Mouse (Mus musculus) cerebellum, adult 2 months (tissue): ENCODE results near the gene Prrxl1. TPM values are rescaled to one million over a fixed set of nuclear protein-coding genes. Genes with fewer than 3 reads are reported as not detected.

Experiments used
- DNase-seq, 2 experiments: peaks; one replicate each; pipeline ENCODE4 v3.0.0; 2021
- H3K27ac ChIP-seq: fragments of 200-500 bp; 2 replicates; pipeline ENCODE4 v1.5.1; 2012; ENCODE audit warnings: low read length, control low read depth, inconsistent platforms; ENCODE audit not compliant: insufficient read depth
- H3K27me3 ChIP-seq: fragments of 200-500 bp; 2 replicates; pipeline ENCODE4 v1.6.1; 2012; ENCODE audit warnings: inconsistent platforms, mild to moderate bottlenecking, low read length, moderate library complexity; ENCODE audit not compliant: control insufficient read depth, insufficient read depth
- H3K4me1 ChIP-seq: fragments of 200-500 bp; 2 replicates; pipeline ENCODE4 v1.6.1; 2011; ENCODE audit warnings: low read length; ENCODE audit not compliant: control insufficient read depth, insufficient read depth
- H3K4me3 ChIP-seq: fragments of 200-500 bp; replicated peaks from 2 replicates; pipeline ENCODE3; 2011; ENCODE audit warnings: mild to moderate bottlenecking, low read depth, low read length, control low read depth; ENCODE audit not compliant: insufficient read depth
- CTCF ChIP-seq: fragments of 200-500 bp; IDR thresholded peaks from 2 replicates; pipeline ENCODE4 v1.5.1; 2011; ENCODE audit warnings: low read depth, mild to moderate bottlenecking, control low read depth, low read length, moderate library complexity, borderline replicate concordance; ENCODE audit not compliant: insufficient read depth
- POLR2A ChIP-seq: fragments of 200-500 bp; IDR thresholded peaks from 2 replicates; pipeline ENCODE4 v1.6.1; 2011; ENCODE audit warnings: low read length, control low read depth, borderline replicate concordance; ENCODE audit not compliant: insufficient read depth
- WGBS: fragments of 180-500 bp; shearing (Covaris S2); methylation state at CpG from one replicate; pipeline ENCODE4 v1.1.7; 2018; 5-methylcytosine and 5-hydroxymethylcytosine counted together
- polyA plus RNA-seq: library from polyadenylated mRNA; depleted of rRNA; stranded (reverse); fragments of >200 nt; gene quantifications from 2 replicates; pipeline ENCODE4 v1.2.3, GENCODE M21; 2012

The Prrxl1 gene
- polyA plus RNA-seq, 1 experiment, result 1.5 TPM

DNA sequence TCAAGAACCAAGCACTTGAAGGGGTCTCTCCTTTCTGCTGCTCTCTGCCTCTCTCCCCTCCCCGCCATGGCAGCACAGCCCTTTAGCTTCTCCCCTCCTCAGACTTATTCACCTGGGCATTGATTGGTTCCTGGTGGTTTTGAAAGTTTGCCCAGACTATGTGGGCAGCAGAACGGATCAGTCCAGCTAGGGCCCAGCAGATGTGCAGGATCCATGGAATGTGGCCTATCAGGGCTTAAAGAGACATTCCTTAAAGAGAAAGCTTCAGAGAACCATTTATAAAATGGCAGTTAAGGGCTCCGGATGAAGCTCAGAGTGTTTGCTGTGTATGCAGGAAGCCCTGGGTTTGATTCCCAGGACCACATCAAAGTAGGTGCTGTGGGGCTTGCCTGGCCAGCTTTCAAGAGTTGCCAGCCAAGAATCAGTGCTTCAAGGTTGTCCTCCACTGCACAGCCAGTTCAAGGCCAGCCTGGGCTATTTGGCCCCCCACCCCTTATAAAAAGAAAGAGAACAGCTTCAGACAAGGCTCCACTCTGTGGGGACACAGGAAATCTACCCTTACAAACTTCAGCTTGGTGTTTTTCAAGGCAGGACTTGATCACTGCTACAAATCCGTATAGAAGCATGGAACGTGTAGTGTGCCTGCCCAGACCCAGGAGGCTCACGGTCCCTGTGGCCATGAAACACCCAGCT is 33.8 kb downstream of the Prrxl1 start:
- no peak for TF ChIP-seq CTCF
- WGBS, result 67% methylated on average over 6 of the region's 6 CpGs
- DNase-seq, result no peak

DNA sequence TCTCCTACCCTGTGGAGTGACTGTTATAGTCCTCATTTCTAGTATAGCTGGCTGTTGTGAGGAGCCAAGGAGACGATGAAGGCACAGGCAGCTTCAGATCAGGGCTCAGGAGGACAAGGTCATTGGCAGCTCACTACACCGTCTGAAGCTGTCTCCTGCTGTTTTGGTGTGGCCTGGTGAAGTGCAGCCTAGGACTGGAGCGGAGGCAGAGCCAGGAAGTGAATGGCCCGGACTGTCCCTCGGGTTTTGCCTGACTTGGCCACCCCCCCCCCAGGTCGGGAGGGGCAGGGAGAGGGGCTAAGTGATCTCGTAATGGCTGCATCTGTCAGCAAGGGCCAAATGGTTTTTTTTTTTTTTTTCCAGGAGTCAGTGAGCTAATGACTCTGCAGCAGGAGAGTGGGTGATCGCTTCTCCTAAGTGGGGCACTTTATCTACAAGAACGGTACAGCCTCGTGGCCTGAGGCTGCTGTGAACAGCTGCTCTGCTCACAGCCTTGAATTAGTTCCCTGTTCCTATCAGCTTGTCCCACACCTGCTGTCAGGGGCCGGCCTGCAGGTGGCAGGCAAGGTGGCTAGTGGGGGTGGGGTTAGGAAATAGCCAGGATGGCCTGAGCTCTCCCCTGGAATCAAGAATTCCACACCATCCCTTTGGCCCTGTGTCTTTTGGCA is 34.9 kb downstream of the Prrxl1 start:
- no peak overlapping the region for H3K27ac ChIP-seq

More for the DNA sequence above, 33.8 kb downstream of the Prrxl1 start:
- no peak overlapping the region for H3K27ac ChIP-seq
- H3K4me1 ChIP-seq, result no peaks in the 10 kb centered on the region
- H3K4me3 ChIP-seq, result no peak overlapping the region
- no peaks in the 10 kb centered on the region for H3K27me3 ChIP-seq

DNA sequence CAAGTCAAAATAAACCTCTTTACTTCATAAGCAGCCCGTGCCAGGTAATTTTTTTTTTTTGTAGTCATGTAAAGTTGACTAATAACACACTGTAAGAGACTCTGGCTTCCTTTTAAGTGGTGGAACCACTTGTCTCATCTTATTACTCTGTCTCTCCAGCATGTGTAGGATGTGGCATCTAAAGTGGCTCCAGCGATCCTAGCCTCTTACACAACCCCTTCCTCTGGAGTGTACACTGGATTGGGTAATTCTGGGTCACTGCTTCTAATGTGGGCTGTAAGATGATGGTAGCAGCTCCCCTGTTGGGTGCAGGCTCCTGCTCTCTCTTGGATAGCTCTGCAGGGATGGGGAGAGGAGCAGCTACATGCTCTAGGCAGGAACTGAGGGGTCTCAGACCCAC is 39.3 kb downstream of the Prrxl1 start:
- no peak for DNase-seq
- Histone ChIP-seq H3K4me3 (no peak overlapping the region), H3K27ac (no peak overlapping the region), H3K4me1 (no peaks in the 10 kb centered on the region), H3K27me3 (no peaks in the 10 kb centered on the region)
- TF ChIP-seq POLR2A (no peak), CTCF (no peak)
- 89% methylated on average over 2 of the region's 2 CpGs for whole genome bisulfite sequencing

More for the DNA sequence above, 34.9 kb downstream of the Prrxl1 start:
- H3K27me3 ChIP-seq, result no peaks in the 10 kb centered on the region
- DNase-seq, result peak in 1 of 2 experiments; percentile 5
- no peaks in the 10 kb centered on the region for H3K4me1 ChIP-seq
- no peak overlapping the region for H3K4me3 ChIP-seq
- TF ChIP-seq POLR2A (no peak), CTCF (no peak)
- 30% methylated on average over 11 of the region's 11 CpGs for WGBS

DNA sequence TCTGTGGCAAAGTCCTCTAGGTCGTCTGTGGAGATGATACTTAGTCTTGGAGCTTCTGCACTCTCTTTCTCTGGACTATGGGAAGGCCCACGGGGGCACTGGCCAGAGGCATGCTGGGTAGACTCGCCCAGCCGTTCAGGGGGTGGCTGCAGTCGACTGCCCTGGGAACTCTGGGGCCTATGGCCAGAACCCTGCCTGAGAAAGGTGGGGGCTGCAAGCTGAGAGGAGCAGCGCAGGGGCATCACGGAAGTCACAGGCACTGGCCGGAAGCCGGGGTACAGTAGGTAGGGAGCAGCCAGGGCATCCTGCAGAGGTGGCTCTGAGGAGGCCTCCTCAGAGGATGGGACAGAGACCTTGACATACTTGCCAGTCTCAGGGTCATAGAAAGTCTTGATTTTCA is 60.6 kb downstream of the Prrxl1 start:
- H3K27me3 ChIP-seq, result no peaks in the 10 kb centered on the region
- H3K4me3 ChIP-seq, result no peak overlapping the region
- no peak for DNase-seq
- no peaks in the 10 kb centered on the region for H3K4me1 ChIP-seq
- TF ChIP-seq POLR2A, result no peak
- TF ChIP-seq CTCF, result no peak
- 71% methylated on average over 9 of the region's 9 CpGs for WGBS
- H3K27ac ChIP-seq, result no peak overlapping the region

DNA sequence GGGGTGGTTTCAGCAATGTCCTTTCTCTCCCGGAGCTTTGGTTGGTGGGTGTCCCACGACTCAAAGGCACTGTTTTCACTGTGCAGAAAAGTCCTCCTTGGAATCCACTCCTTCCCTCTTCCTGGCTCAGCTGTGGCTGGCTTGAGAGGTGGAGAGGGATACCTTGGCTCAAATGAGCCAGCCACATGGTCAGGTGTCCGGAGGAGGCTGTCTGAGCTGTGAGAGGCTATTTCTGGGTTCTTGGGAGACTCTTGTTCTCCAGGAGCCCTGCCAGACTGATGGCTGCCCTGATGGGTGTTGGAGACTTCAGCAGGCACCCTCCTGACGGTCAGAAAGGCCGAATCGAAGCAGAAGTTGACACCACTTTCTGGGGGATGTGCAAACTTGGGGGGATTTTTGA is 63.9 kb downstream of the Prrxl1 start:
- WGBS, result 71% methylated on average over 6 of the region's 6 CpGs
- Histone ChIP-seq H3K4me1 (no peaks in the 10 kb centered on the region), H3K27ac (no peak overlapping the region), H3K4me3 (no peak overlapping the region), H3K27me3 (no peaks in the 10 kb centered on the region; the same call in 1 of the 2 replicates)
- DNase-seq, result no peak
- TF ChIP-seq CTCF (no peak), POLR2A (no peak)

DNA sequence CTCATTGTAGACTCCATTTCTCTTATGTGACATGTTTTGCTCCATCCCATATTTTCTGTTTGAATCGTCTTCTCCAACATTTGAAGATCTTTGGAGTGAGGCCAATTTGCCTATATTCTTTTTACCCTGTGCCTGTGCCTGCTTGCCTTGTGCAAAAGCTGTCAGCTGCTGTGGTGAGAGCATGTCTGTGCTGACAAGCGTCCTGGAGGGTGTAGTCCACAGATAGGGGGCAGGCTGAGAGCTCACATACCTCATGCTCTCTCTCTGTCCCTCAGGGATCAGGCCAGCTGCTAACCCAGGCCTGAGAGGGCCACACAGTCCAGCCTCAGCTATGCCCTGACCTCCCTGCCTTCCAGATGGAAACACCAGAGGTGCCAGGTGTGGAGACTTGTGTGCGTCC is 74.0 kb downstream of the Prrxl1 start:
- DNase-seq, result no peak
- no peak for TF ChIP-seq POLR2A
- 35% methylated on average over 3 of the region's 3 CpGs for WGBS
- Histone ChIP-seq H3K27ac (no peak overlapping the region), H3K4me3 (no peak overlapping the region), H3K27me3 (no peaks in the 10 kb centered on the region), H3K4me1 (no peaks in the 10 kb centered on the region)

DNA sequence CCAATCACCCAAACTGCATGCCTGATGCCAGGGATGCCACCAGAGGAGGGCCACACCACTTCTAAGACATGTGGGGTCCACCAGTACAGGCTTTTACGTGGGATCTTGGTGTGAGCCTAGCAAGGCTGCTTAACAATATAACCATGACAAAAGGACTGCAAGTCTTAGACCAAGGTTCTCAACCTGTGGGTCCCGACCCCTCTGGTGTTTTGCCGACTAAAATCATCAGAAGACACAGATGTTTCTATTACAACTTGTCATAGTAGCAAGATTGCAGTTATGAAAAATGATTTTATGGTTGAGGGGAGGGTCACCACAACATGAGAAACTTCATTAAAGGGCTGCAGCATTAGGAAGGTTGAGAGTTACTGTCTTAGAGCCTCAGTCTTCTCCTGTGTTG is 79.4 kb downstream of the Prrxl1 start:
- WGBS, result 70% methylated on average over 3 of the region's 3 CpGs
- Histone ChIP-seq H3K4me1 (no peaks in the 10 kb centered on the region; the same call in 1 of the 2 replicates), H3K27ac (no peak overlapping the region), H3K4me3 (no peak overlapping the region), H3K27me3 (no peaks in the 10 kb centered on the region)
- TF ChIP-seq POLR2A (no peak), CTCF (no peak)
- no peak for DNase-seq

DNA sequence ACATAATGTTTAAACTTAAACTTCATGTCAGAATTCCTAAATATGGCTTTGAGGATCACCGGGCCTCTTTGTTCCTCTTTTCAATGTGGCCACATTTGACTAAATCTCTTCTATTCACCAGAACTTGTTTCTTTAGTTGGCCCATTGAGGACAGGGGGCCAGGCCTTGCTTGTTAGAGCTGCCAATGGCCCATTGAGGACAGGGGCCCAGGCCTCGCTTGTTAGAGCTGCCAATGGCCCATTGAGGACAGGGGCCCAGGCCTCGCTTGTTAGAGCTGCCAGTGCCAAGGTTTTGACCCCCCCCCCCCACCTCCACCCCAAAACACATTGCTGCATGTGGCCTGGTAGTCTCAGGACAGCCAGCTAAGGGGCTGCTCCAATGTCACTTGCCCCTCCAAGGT is 82.4 kb downstream of the Prrxl1 start:
- no peak for TF ChIP-seq POLR2A
- TF ChIP-seq CTCF, result no peak
- Histone ChIP-seq H3K27me3 (no peaks in the 10 kb centered on the region), H3K4me1 (peaks cover 4% of the 10 kb centered on the region), H3K4me3 (no peak overlapping the region), H3K27ac (no peak overlapping the region)
- WGBS, result 96% methylated on average over 3 of the region's 3 CpGs
- no peak for DNase-seq
